Mouse (Mus musculus): ENCODE results near the gene Dnmt3c. TPM values are rescaled to one million over a fixed set of nuclear protein-coding genes. Genes with fewer than 3 reads are reported as not detected.

Dnmt3c gene
- not detected in 2 replicates for polyA plus RNA-seq (2012; rRNA removed; ENCODE audit: low replicate concordance)

GRCm38 (mm10) chr2:153696352-153696751 is at the start of gene Dnmt3c:
Gene Dnmt3c (plus strand): TSS chr2:153696652.

DNA sequence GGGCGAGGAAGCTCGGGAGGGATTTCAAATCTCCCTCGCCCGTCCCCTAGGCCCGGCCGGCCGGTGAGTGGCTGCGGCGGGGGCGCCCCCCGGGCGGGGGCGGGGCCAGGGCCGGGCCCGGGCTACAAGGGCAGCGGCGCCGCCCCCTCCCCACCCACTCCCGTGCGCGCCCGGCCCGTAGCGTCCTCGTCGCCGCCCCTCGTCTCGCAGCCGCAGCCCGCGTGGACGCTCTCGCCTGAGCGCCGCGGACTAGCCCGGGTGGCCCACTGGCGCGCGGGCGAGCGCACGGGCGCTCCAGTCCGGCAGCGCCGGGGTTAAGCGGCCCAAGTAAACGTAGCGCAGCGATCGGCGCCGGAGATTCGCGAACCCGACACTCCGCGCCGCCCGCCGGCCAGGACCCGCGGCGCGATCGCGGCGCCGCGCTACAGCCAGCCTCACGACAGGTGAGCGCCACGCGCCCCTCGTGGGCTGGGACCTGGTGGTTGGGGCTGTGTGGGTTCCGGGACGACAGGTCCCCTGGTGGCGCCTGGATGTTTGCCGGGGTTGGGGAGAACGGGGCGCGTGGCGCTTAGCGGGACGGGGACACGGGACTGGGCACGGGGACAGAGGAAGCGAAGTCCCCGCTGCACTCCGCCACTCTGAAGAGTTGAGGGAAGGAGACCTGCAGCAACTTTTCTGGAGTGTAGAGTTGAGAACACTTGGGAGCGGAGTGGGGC is 47.0 kb upstream of the Dnmt3c start, which contains the start of gene Dnmt3b:
TSS of gene Dnmt3b (plus strand) at position 153 of the 716 bp plus-strand sequence.

GRCm38 (mm10) chr2:153740500-153741436 is 44.3 kb downstream of the Dnmt3c start, which contains the start of gene Mapre1:
Gene Mapre1 (plus strand): TSS chr2:153741274.

Other genes with a start within 250 kb of the Dnmt3c start
- gene 4930404H24Rik, start 203.9 kb upstream of the Dnmt3c start, polyA plus RNA-seq (2012; rRNA removed; ENCODE audit: low replicate concordance) = not detected in 2 replicates
- gene Nol4l, start 166.7 kb upstream of the Dnmt3c start, polyA plus RNA-seq (2012; rRNA removed; ENCODE audit: low replicate concordance) = 19.7 and 24.5 TPM in 2 replicates
- gene Commd7, start 63.9 kb upstream of the Dnmt3c start, polyA plus RNA-seq (2012; rRNA removed; ENCODE audit: low replicate concordance) = 16.3 and 18.4 TPM in 2 replicates
- 0.49 and 1.1 TPM in 2 replicates for gene Dnmt3b, start 47.2 kb upstream of the Dnmt3c start, polyA plus RNA-seq (2012; rRNA removed; ENCODE audit: low replicate concordance)
- 1.7 and 2.0 TPM in 2 replicates for gene Mapre1, start 44.6 kb downstream of the Dnmt3c start, polyA plus RNA-seq (2012; rRNA removed; ENCODE audit: low replicate concordance)
- 0.13 and 0.22 TPM in 2 replicates for gene Efcab8, start 83.3 kb downstream of the Dnmt3c start, polyA plus RNA-seq (2012; rRNA removed; ENCODE audit: low replicate concordance)
- not detected in 2 replicates for gene Sun5, start 174.4 kb downstream of the Dnmt3c start, polyA plus RNA-seq (2012; rRNA removed; ENCODE audit: low replicate concordance)
- gene Bpifb2, start 178.4 kb downstream of the Dnmt3c start, polyA plus RNA-seq (2012; rRNA removed; ENCODE audit: low replicate concordance) = 0.07 TPM in 1 of 2 replicates, not detected in the other
- not detected in 2 replicates for gene Bpifb6, start 203.7 kb downstream of the Dnmt3c start, polyA plus RNA-seq (2012; rRNA removed; ENCODE audit: low replicate concordance)
- gene Bpifb3, start 221.6 kb downstream of the Dnmt3c start, polyA plus RNA-seq (2012; rRNA removed; ENCODE audit: low replicate concordance) = not detected in 2 replicates
- 0.06 TPM in 1 of 2 replicates, not detected in the other for gene Bpifb4, start 241.6 kb downstream of the Dnmt3c start, polyA plus RNA-seq (2012; rRNA removed; ENCODE audit: low replicate concordance)

All from duodenum, adult 2 months (tissue).